Mouse (Mus musculus): ENCODE data around the gene Larp4b. TPM values are rescaled to one million over a fixed set of nuclear protein-coding genes. Genes with fewer than 3 reads are reported as not detected.
"Not testable (repeated sequence)": the region's sequence is repeated elsewhere in the genome, so short reads cannot be mapped to it uniquely, and the experiment has no call there.

Larp4b gene
- polyA plus RNA-seq (2012; rRNA removed): 9.8 and 10.6 TPM in 2 replicates

DNA sequence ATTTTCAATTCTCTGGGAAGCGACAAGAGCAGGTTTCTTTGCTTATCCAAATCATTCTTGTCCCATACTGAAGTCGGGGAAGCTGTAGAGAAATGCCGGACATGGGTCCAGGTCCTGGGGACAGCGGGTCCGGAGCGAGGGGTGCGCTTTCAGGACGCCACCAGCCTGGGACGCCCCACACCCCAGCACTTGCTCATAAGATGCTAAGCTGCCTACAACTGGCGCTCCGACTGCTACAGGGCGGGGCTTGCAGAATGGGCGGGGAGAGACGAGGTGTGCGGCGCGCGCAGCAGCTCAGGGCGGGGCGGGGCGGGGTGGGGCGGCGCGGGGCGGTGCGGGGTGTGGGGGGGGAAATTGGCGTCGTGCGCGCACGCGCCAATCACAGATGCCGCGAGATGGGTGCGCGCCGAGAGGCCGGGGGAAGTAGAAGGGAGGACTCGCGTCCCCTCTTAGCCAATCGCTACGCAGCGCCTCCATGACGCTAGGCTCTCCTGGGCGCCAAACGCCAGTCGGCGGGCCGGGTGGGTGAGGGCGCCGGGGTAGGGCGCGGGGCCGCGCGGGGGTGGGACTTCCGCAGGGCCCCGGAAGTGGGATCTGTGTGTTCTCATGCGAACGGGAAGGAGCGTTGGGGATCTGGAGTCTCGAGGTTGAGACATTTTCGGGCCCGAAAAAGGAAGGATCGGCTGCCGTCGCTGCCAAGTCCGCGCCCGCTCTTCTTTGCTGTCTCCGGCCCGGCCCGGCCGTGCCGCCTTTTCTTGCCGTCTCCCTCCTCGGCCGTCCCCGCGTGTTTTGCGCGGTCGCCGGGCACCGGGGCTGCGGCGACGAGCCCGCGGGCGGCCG lies at the start of gene Larp4b:
Gene Larp4b (plus strand): TSS at position 566 of the 840 bp plus-strand sequence.
- H3K36me3 ChIP-seq (ENCODE audit: control insufficient read depth, insufficient read depth, low read length): no peaks in the 10 kb centered on the region
- H3K27ac ChIP-seq (ENCODE audit: control insufficient read depth, insufficient read depth, low read depth, low read length): peak within 1 kb of the TSS; percentile 95
- peaks cover 2% of the 10 kb centered on the region for H3K4me1 ChIP-seq (ENCODE audit: control insufficient read depth, insufficient read depth, low read length)
- no peak for TF ChIP-seq CTCF (IDR thresholded peaks at IDR 0.05; ENCODE audit: control insufficient read depth, insufficient read depth, insufficient replicate concordance, low read depth, low read length)
- peak; percentile 85 for TF ChIP-seq POLR2A (IDR thresholded peaks at IDR 0.05; ENCODE audit: control insufficient read depth, low read depth, low read length)
- H3K4me3 ChIP-seq (ENCODE audit: control insufficient read depth, low read depth, low read length): peak within 1 kb of the TSS; percentile 98
- H3K27me3 ChIP-seq (ENCODE audit: control insufficient read depth, insufficient read depth, low read length): no peaks in the 10 kb centered on the region

DNA sequence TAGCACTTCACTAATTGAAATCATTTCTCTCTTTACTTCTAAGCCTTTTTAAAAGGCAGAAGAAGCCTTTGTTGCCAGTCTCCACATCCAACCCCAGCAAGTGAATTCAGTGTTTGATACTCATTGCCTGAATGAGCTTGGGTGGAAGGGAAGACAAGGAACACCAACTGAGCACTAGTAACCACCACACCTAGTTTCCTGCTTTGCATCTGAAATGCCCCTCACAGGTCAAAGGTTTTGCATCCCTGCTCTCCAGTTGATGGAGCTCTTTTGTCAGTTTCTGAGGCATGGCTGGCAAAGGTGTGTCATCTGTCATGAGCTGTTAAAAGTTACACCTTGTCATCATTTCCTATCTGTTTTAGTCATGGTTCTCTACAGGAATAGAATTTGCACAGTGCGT lies 49.0 kb upstream of the Larp4b start:
- TF ChIP-seq CTCF (IDR thresholded peaks at IDR 0.05; ENCODE audit: control insufficient read depth, insufficient read depth, insufficient replicate concordance, low read depth, low read length) (no peak), POLR2A (IDR thresholded peaks at IDR 0.05; ENCODE audit: control insufficient read depth, low read depth, low read length) (no peak)
- Histone ChIP-seq H3K27ac (ENCODE audit: control insufficient read depth, insufficient read depth, low read depth, low read length) (no peak overlapping the region), H3K4me3 (ENCODE audit: control insufficient read depth, low read depth, low read length) (no peak overlapping the region), H3K4me1 (ENCODE audit: control insufficient read depth, insufficient read depth, low read length) (no peaks in the 10 kb centered on the region), H3K36me3 (ENCODE audit: control insufficient read depth, insufficient read depth, low read length) (no peaks in the 10 kb centered on the region), H3K27me3 (ENCODE audit: control insufficient read depth, insufficient read depth, low read length) (no peaks in the 10 kb centered on the region)

DNA sequence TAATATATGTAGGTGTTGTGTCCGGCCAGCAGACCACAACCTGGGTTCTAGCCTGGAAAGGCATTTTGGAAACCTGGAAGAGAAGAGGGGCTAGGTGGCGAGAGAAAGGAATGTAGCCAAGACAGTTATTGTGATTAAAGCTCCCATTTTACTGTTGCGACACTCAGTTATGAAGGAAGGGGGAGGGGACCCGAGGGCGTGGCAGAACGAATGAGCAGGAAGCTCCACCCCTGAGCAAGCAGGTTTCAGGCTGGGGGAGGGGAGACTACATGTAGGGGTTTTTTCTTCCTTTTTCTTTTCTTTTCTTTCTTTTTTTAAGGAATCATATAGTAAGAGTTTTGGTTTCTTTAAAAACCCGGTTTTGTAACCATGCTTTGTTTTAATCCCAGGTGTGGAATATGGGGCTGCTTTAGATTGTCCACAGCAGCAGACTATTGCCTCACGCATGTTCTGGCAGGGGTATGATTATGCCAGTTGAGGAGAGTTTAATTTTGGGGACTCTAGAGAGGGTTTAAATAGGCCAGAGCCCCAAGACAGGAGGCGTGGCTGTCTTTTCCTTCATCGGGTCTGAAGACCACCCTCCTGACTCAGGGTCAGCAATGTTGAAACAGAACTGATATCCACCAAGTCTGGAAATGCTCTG lies 41.5 kb upstream of the Larp4b start:
- H3K36me3 ChIP-seq (ENCODE audit: control insufficient read depth, insufficient read depth, low read length); H3K27me3 ChIP-seq (ENCODE audit: control insufficient read depth, insufficient read depth, low read length); H3K27ac ChIP-seq (ENCODE audit: control insufficient read depth, insufficient read depth, low read depth, low read length); H3K4me3 ChIP-seq (ENCODE audit: control insufficient read depth, low read depth, low read length); H3K4me1 ChIP-seq (ENCODE audit: control insufficient read depth, insufficient read depth, low read length): not testable (repeated sequence)

DNA sequence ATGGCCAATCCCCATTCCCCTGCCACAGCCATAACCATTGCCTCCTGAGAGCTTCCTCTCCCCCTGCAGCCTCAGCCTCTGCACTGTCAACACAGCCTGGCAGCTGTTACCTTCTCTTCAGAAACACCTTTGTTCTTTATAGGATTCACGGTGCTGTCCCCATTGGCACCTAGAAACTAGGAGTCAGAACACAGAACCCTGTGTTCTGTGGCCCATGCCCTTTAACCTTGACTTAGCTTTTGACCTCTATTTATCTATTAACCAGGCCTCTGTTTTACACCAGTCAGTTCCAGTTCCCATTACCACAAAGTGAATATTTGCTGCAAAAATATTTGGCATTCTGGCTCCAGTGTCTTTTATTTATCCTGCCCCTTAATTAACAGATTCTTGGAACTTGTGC lies 36.4 kb upstream of the Larp4b start:
- Histone ChIP-seq H3K4me3 (ENCODE audit: control insufficient read depth, low read depth, low read length) (no peak overlapping the region), H3K27me3 (ENCODE audit: control insufficient read depth, insufficient read depth, low read length) (no peaks in the 10 kb centered on the region), H3K36me3 (ENCODE audit: control insufficient read depth, insufficient read depth, low read length) (no peaks in the 10 kb centered on the region), H3K4me1 (ENCODE audit: control insufficient read depth, insufficient read depth, low read length) (no peaks in the 10 kb centered on the region; the same call in 1 of the 2 replicates), H3K27ac (ENCODE audit: control insufficient read depth, insufficient read depth, low read depth, low read length) (no peak overlapping the region)
- TF ChIP-seq CTCF (IDR thresholded peaks at IDR 0.05; ENCODE audit: control insufficient read depth, insufficient read depth, insufficient replicate concordance, low read depth, low read length) (no peak), POLR2A (IDR thresholded peaks at IDR 0.05; ENCODE audit: control insufficient read depth, low read depth, low read length) (no peak)

DNA sequence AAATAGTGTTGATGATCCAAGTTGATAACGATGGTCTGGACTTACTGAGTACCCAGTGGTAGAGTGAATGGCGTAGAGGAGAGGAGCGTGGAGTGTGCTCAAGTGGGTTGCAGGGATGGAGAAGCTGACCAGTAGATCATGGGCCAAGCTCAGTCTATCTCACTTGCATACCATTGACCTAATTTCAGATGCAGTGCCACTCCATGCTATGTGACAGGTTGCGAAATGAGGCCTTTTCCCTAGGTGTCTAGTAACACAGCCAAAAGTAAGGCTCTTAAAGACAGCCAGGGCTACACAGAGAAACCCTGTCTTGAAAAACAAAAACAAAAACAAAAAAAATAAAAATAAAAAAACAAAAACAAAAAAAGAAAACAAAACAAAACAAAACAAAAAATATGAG lies 35.0 kb upstream of the Larp4b start:
- Histone ChIP-seq H3K4me3 (ENCODE audit: control insufficient read depth, low read depth, low read length) (no peak overlapping the region), H3K4me1 (ENCODE audit: control insufficient read depth, insufficient read depth, low read length) (no peaks in the 10 kb centered on the region; the same call in 1 of the 2 replicates), H3K27ac (ENCODE audit: control insufficient read depth, insufficient read depth, low read depth, low read length) (no peak overlapping the region), H3K36me3 (ENCODE audit: control insufficient read depth, insufficient read depth, low read length) (no peaks in the 10 kb centered on the region), H3K27me3 (ENCODE audit: control insufficient read depth, insufficient read depth, low read length) (no peaks in the 10 kb centered on the region)
- TF ChIP-seq POLR2A (IDR thresholded peaks at IDR 0.05; ENCODE audit: control insufficient read depth, low read depth, low read length) (no peak), CTCF (IDR thresholded peaks at IDR 0.05; ENCODE audit: control insufficient read depth, insufficient read depth, insufficient replicate concordance, low read depth, low read length) (no peak)

DNA sequence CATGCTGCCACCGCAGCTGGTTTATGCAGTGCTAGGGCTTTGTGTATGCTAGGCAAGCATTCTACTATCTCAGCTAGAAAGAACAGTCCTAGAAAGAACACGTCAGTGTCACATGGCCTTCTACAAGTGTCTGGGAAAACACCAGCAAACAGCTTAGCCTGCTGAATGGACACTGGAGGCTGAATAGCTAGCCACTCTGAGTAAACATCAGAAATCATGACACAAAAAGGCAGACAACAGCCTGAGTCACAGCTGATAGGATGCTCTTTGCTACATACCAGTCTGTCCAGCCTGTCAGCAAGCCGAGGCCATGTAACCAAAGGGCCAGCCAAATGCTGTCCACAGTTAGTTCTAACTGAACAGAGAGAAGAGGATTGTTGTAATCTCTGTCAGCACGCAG lies 32.3 kb upstream of the Larp4b start:
- no peak overlapping the region for H3K4me3 ChIP-seq (ENCODE audit: control insufficient read depth, low read depth, low read length)
- no peaks in the 10 kb centered on the region for H3K36me3 ChIP-seq (ENCODE audit: control insufficient read depth, insufficient read depth, low read length)
- TF ChIP-seq CTCF (IDR thresholded peaks at IDR 0.05; ENCODE audit: control insufficient read depth, insufficient read depth, insufficient replicate concordance, low read depth, low read length) (no peak), POLR2A (IDR thresholded peaks at IDR 0.05; ENCODE audit: control insufficient read depth, low read depth, low read length) (no peak)
- no peak overlapping the region for H3K27ac ChIP-seq (ENCODE audit: control insufficient read depth, insufficient read depth, low read depth, low read length)
- no peaks in the 10 kb centered on the region for H3K27me3 ChIP-seq (ENCODE audit: control insufficient read depth, insufficient read depth, low read length)
- no peaks in the 10 kb centered on the region; the same call in 1 of the 2 replicates for H3K4me1 ChIP-seq (ENCODE audit: control insufficient read depth, insufficient read depth, low read length)

DNA sequence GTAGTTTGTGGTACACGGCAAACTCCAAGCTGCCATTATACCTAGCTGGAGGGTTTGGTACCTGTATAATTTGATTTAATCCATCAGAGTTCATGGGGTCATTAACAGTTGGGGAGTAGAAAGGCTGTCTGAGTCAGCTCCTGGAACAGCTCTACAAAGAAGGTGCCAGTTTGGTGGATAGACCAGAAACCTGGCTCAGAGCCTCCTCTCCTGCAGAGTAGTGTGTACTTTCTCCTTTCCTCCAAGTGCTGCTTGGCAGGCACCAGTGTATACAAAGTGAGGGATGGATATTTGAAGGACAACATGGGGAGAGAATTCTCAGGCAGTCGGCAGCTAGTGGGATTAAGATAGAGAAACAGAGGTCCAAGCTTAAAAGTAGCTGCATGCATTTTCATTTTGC lies 29.5 kb upstream of the Larp4b start:
- Histone ChIP-seq H3K27me3 (ENCODE audit: control insufficient read depth, insufficient read depth, low read length) (no peaks in the 10 kb centered on the region), H3K4me1 (ENCODE audit: control insufficient read depth, insufficient read depth, low read length) (no peaks in the 10 kb centered on the region), H3K27ac (ENCODE audit: control insufficient read depth, insufficient read depth, low read depth, low read length) (no peak overlapping the region), H3K4me3 (ENCODE audit: control insufficient read depth, low read depth, low read length) (no peak overlapping the region), H3K36me3 (ENCODE audit: control insufficient read depth, insufficient read depth, low read length) (no peaks in the 10 kb centered on the region)
- TF ChIP-seq CTCF (IDR thresholded peaks at IDR 0.05; ENCODE audit: control insufficient read depth, insufficient read depth, insufficient replicate concordance, low read depth, low read length): no peak
- no peak for TF ChIP-seq POLR2A (IDR thresholded peaks at IDR 0.05; ENCODE audit: control insufficient read depth, low read depth, low read length)

All from testis, adult 2 months (tissue).